Mouse (Mus musculus) limb, embryonic 14.5 days (tissue): Measurements from ENCODE around the gene Mfsd6. TPM values are rescaled to one million over a fixed set of nuclear protein-coding genes. Genes with fewer than 3 reads are reported as not detected.

Source experiments
- ATAC-seq: fragments of 200-750 bp; cut with Nextera tagmentation; 2 replicates; pipeline ENCODE4 v1.8.0; 2017; ENCODE audit warnings: low read depth, moderate number of reproducible peaks, moderate TSS enrichment; ENCODE audit not compliant: low FRiP score
- DNase-seq: peaks from one replicate; pipeline ENCODE4 v3.0.0-alpha.2; 2015; ENCODE audit warnings: low spot score
- H3K27ac ChIP-seq: fragments of 300-500 bp; sonication (generic); replicated peaks from 2 replicates; pipeline ENCODE4 v1.5.1; 2014; ENCODE audit warnings: low read depth, mild to moderate bottlenecking, low read length, moderate library complexity, mixed read lengths
- H3K27me3 ChIP-seq: fragments of 300-500 bp; sonication (generic); 2 replicates; pipeline ENCODE4 v1.6.1; 2014; ENCODE audit warnings: low read length, mixed read lengths; ENCODE audit not compliant: control insufficient read depth, insufficient read depth
- H3K36me3 ChIP-seq: fragments of 300-500 bp; sonication (generic); 2 replicates; pipeline ENCODE4 v1.6.1; 2014; ENCODE audit warnings: mild to moderate bottlenecking, low read length, moderate library complexity, mixed read lengths; ENCODE audit not compliant: control insufficient read depth, insufficient read depth
- H3K4me1 ChIP-seq: fragments of 300-500 bp; sonication (generic); 2 replicates; pipeline ENCODE4 v1.6.1; 2014; ENCODE audit warnings: antibody characterized with exemption, low read length, mixed read lengths; ENCODE audit not compliant: control insufficient read depth, insufficient read depth
- H3K4me2 ChIP-seq: fragments of 300-500 bp; sonication (generic); replicated peaks from 2 replicates; pipeline ENCODE4 v1.6.1; 2014; ENCODE audit warnings: low read depth, mild to moderate bottlenecking, low read length, moderate library complexity; ENCODE audit not compliant: severe bottlenecking
- H3K4me3 ChIP-seq: fragments of 300-500 bp; sonication (generic); replicated peaks from 2 replicates; pipeline ENCODE4 v1.5.1; 2014; ENCODE audit warnings: low read length
- H3K9ac ChIP-seq: fragments of 300-500 bp; sonication (generic); 2 replicates; pipeline ENCODE4 v1.6.1; 2014; ENCODE audit warnings: mild to moderate bottlenecking, low read depth, low read length, moderate library complexity; ENCODE audit not compliant: severe bottlenecking
- H3K9me3 ChIP-seq: fragments of 300-500 bp; sonication (generic); 2 replicates; pipeline ENCODE4 v1.6.1; 2016; ENCODE audit warnings: low read length; ENCODE audit not compliant: control insufficient read depth
- POLR2A ChIP-seq: fragments of 200-500 bp; IDR thresholded peaks from 2 replicates; pipeline ENCODE4 v1.8.0; 2012; ENCODE audit warnings: inconsistent platforms, mild to moderate bottlenecking, moderate library complexity, borderline replicate concordance; ENCODE audit not compliant: insufficient read depth, insufficient read length; ENCODE audit errors: extremely low read depth
- WGBS: fragments of 180-500 bp; shearing (Covaris S2); extraction: QIAGEN DNeasy Blood & Tissue Kit; methylation state at CpG from one replicate; pipeline ENCODE4 v1.1.7; 2014; 5-methylcytosine and 5-hydroxymethylcytosine counted together
- polyA plus RNA-seq, 2 experiments: library from polyadenylated mRNA; depleted of rRNA in 1 of 2; stranded (reverse) in 1 of 2; unstranded in 1 of 2; fragments of >200 nt; fragmentation: Nextera tagmentation in 1 of 2; extraction: Ambion mirVana in 1 of 2; gene quantifications; 2 replicates each; pipeline versions ENCODE4 v1.2.1 to v1.2.3; 2012 to 2014

The Mfsd6 gene
- polyA plus RNA-seq, 2 experiments: 2.6 to 3.0 TPM

DNA sequence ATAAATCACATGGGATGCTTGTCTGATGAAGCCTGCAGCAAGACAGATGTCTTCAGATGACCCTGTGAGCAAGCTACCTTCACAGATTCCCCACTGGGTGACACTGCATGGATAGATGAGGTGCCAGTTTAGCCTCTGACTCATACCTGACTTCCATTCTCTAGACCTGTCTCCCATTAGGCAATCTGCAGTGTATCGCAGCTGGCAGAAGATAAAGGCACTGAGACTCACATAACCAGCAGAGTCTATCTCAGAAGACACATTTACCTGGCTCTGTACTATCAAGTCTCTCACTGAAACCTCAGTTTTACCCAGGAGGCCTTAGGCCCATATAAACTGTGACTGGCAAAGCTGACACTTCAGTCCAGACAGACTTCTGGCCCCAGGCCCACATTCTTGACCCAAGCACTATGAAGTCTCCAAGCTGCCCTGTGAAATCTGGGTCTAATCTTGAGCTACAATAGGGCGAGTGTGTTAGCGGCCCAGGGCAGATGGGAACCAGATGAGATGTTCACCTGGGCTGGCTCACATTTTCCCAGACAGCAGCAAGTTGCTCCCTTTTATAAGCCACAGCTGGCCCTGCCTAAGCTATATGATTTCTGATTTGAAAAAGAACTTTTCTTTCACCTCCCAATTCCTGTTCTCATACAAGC is 74.5 kb downstream of the Mfsd6 start:
- ATAC-seq: peak; percentile 88
- WGBS: 22% methylated on average over 3 of the region's 3 CpGs

DNA sequence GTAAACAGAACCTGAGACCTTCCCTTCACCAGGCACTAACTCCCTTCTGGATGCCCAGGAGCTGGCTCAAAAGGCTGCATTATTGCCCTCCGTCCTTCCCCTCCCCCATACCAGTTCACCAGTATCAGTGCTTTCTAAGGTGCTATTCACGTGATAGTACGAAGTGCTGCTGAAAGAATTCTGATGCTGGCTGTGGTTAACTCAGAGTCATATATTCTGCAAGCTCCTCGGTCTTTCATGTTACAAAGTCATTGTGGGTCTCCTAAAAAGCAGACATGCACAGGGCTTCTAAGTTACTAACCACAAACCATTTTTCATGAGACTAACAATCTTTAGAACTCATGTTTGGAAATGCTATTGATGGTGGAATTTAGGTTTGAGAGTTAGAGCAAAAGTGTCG is 77.2 kb downstream of the Mfsd6 start:
- H3K36me3 ChIP-seq: peaks cover 19% of the 10 kb centered on the region

More for the DNA sequence above, 74.5 kb downstream of the Mfsd6 start:
- Histone ChIP-seq H3K36me3 (peaks cover 7% of the 10 kb centered on the region), H3K27ac (peak overlapping the region; percentile 19; the same call in 1 of the 2 replicates), H3K27me3 (no peaks in the 10 kb centered on the region), H3K4me1 (0 out of 2 replicates have a peak, but pooled peaks cover 4% of the 10 kb centered on the region), H3K4me2 (no peak overlapping the region), H3K9ac (no peak overlapping the region), H3K9me3 (no peaks in the 10 kb centered on the region), H3K4me3 (no peak overlapping the region)
- DNase-seq: peak; percentile 65
- TF ChIP-seq POLR2A: no peak

DNA sequence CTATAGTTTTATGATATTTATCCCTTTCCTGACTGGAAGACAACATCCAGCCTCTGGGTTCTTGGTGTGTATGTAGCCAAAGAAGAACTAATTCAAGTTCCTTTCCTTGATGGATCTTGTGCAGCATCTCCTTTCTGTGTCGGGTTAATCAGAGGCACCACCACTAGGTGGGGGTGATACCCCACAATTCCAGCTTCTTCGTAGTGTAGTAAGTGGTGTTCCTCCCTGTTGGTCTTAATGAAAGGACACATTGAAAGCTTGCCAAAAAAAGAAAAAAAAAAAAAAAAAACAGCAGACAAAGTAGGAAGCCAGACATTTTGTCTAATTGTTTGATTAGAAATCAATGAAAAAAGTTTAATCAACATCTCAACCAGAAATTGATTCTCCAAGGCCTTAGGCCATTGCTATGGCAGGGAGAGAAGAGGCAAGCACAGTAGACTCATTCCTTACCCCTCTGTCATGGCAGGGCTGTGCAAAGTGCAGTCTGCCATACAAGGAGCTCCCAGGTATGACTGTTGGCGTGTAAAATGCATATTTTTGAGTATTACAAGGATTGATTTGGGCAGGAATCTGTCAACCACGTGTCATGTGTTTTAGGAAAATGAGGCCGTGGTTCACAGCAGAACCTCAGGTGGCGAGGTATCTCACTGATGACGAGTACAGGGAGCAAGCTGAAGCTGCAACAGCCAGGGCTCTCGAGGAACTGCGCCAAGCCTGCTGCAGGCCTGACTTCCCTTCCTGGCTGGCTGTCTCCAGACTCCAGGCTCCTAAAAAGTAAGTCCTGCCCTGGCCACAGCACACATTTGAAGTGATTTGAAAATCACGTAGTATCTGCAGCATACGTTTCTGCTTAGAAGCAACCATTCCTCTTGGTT is 78.9 kb downstream of the Mfsd6 start:
- ATAC-seq (no peak), DNase-seq (peak; percentile 73)
- no peaks in the 10 kb centered on the region for H3K27me3 ChIP-seq
- no peaks in the 10 kb centered on the region for H3K9me3 ChIP-seq
- H3K27ac ChIP-seq: no peak overlapping the region
- H3K9ac ChIP-seq: no peak overlapping the region
- H3K4me1 ChIP-seq: 0 out of 2 replicates have a peak, but pooled peaks cover 4% of the 10 kb centered on the region
- no peak for TF ChIP-seq POLR2A
- WGBS: 71% methylated on average over 11 of the region's 11 CpGs
- H3K4me2 ChIP-seq: no peak overlapping the region
- no peak overlapping the region for H3K4me3 ChIP-seq
- peaks cover 20% of the 10 kb centered on the region for H3K36me3 ChIP-seq

More for the DNA sequence above, 77.2 kb downstream of the Mfsd6 start:
- no peak overlapping the region for H3K27ac ChIP-seq
- H3K9ac ChIP-seq: no peak overlapping the region
- 0 out of 2 replicates have a peak, but pooled peaks cover 4% of the 10 kb centered on the region for H3K4me1 ChIP-seq
- H3K4me3 ChIP-seq: no peak overlapping the region
- no peak for TF ChIP-seq POLR2A
- H3K9me3 ChIP-seq: no peaks in the 10 kb centered on the region
- H3K4me2 ChIP-seq: no peak overlapping the region
- ATAC-seq (no peak), DNase-seq (no peak)
- H3K27me3 ChIP-seq: no peaks in the 10 kb centered on the region
- WGBS: 74% methylated on average over 5 of the region's 5 CpGs

DNA sequence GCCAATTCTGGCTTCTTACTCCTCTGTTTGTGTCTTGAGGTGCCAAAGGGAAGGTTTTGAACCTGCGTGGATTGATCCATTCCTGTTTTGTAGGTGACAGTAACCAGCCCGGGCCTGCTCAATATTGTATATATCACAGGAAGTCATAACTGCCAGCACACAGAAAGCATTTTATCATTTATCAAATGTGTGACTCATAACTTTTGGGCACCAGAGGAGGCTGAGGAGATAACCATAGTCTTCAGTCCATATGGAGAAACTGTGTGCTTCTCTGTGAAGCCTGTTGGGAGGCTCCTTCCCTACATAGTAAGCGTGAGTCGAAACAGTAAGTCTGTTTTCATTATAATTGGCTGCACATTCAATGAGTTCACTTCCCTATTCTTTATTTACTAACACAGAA is 86.5 kb downstream of the Mfsd6 start:
- Histone ChIP-seq H3K27me3 (no peaks in the 10 kb centered on the region), H3K27ac (no peak overlapping the region), H3K9ac (no peak overlapping the region), H3K36me3 (peaks cover 26% of the 10 kb centered on the region), H3K9me3 (no peaks in the 10 kb centered on the region), H3K4me3 (no peak overlapping the region), H3K4me1 (no peaks in the 10 kb centered on the region), H3K4me2 (no peak overlapping the region)
- ATAC-seq: no peak
- no peak for DNase-seq
- TF ChIP-seq POLR2A: no peak
- 92% methylated on average over 4 of the region's 4 CpGs for WGBS

DNA sequence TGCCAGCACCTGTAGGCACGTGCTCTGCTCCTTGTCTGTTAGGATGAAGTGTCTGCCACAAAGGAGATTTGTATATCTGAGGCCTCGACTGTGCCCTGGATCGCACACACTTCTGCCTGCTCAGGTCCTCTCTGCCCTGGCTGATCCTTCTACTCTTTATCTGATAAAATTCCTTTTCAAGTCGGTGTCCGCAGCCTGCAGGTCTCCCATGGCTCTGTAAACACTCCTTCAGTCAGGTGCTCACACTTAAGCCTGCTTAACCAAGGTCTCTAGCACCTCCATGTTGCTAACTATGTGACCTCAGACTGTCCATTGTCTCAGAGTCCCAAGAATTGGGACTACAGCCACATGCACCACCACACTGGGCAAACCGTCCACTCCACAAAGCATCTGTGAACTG is 87.0 kb downstream of the Mfsd6 start:
- no peak overlapping the region for H3K9ac ChIP-seq
- no peaks in the 10 kb centered on the region for H3K9me3 ChIP-seq
- H3K4me2 ChIP-seq: no peak overlapping the region
- TF ChIP-seq POLR2A: no peak
- H3K4me3 ChIP-seq: no peak overlapping the region
- H3K27ac ChIP-seq: no peak overlapping the region
- no peaks in the 10 kb centered on the region for H3K27me3 ChIP-seq
- no peak for ATAC-seq
- DNase-seq: no peak
- peaks cover 24% of the 10 kb centered on the region for H3K36me3 ChIP-seq
- H3K4me1 ChIP-seq: no peaks in the 10 kb centered on the region
- 80% methylated on average over 6 of the region's 6 CpGs for WGBS
